Mouse (Mus musculus): ENCODE results near the gene Adssl1. TPM values are rescaled to one million over a fixed set of nuclear protein-coding genes. Genes with fewer than 3 reads are reported as not detected.

Adssl1 gene
- 1.9 TPM for polyA plus RNA-seq (2017; shearing (Covaris generic))

DNA sequence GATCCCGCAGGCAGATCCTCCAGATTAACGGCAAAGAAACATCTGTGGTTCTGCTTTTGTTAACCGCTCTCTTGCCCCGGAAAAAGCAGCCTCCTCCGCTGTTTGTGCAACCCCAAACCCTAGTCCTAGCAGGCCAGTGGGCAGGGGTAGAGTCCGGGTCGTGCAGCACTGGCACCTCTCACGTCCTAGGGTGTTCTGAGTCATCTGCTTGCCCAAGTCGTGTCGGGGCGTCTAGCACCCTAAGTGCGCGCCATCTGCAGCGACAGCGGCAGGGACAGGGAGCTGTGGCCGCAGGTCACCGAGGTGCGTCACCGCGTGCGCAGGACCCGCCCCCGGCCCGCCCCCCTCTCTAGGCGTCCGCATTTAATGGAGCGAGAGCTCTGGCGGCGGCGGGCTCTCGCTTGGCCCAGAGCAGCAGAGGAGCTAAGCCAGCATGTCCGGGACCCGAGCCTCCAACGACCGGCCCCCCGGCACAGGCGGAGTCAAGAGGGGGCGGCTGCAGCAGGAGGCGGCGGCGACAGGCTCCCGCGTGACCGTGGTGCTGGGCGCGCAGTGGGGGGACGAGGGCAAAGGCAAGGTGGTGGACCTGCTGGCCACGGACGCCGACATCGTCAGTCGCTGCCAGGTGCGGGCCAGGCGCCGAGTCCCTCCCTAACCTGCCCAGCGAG, at the start of gene Adssl1:
Gene Adssl1, plus strand, starts transcription at position 360 of the 668 bp plus-strand sequence.

DNA sequence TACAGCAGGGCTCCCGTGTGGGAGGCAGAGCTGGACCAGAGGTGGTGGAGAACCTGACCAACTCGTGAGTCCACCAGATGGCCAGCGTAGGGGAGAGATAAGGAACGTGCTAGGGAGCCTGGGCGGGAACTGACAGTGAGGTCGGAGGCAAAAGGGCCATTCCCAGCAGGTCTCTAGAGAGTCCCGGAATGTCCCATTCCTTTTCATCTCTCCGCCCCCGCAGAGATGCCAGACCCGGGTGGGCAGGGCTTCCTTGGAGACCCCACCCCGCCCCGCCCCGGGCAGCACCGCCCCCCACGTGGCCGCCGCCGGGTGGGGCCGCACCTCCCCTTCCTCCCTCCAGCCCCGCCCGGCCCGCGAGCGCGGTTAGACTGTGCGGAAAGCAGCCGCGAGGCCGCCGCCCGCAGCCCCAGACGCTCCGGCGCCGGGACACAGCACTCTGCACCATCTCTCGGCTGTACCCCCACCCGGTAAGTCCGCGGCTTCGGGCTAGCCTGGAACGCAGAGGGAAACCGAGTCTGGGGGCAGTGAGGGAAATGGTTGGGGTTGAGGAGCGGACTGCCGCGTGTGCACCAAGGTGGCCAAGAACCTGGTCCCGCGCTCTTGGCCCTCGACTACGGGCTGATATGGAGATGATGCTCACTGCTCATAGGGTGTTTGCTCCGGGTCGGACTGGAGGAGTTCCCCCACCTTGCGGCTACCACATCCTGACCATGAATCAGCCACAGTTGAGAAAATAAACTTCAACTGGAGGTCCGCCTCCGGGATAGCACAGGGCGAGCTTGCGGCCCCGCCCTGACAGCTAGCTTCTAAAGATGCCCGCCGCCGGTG, 31.2 kb upstream of the Adssl1 start, which contains the start of gene Inf2:
Gene Inf2, plus strand, starts transcription at position 359 of the 831 bp plus-strand sequence.

GRCm38 (mm10) chr12:112644180-112644854, 24.5 kb downstream of the Adssl1 start, which contains the start of gene Siva1:
Gene Siva1 (plus strand): TSS chr12:112644679.

DNA sequence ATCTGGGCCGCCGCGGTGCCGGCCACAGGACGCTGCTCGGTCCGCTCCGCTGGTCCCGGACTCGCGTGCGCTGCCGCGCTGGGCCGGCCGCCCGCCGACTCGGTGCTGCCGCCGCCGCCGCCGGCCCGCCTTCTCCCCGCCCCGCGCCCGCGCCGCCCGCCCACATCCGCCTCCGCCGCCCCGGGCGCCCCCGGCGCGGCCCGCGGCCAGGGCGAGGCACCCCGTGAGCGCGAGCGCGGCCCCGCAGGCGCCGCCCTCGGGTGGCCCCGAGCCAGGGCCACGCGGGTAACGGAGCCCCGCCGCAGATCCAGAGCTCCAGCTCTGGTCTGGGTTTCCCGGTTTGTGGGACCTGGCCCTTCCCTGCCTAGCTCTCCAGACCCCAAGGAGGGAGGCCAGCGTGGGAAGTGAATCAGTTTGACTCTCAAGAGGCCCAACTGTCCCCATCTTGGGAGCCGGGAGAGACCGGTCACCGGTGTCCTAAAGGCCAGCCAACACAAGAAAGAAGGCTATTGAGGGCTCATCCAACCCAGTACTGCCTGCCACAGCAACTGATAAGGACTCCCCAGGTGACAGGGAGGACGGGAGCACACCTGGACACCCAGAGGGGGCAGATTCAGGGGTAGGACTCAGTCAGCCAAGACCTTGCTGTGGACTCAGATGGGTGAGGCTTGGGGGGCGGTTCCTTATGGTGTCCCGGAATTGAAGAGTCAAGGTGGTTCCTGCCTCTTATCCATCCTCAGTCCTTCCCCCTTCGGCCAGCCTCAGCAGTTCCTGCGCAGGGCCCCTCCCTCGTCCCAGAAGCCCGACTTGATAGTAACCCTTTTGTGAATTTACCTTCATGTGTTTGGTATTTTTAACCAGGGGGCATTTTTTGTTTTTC, 54.5 kb downstream of the Adssl1 start, which contains the start of gene Akt1:
Gene Akt1, minus strand, starts transcription at position 753 of the 880 bp plus-strand sequence.

DNA sequence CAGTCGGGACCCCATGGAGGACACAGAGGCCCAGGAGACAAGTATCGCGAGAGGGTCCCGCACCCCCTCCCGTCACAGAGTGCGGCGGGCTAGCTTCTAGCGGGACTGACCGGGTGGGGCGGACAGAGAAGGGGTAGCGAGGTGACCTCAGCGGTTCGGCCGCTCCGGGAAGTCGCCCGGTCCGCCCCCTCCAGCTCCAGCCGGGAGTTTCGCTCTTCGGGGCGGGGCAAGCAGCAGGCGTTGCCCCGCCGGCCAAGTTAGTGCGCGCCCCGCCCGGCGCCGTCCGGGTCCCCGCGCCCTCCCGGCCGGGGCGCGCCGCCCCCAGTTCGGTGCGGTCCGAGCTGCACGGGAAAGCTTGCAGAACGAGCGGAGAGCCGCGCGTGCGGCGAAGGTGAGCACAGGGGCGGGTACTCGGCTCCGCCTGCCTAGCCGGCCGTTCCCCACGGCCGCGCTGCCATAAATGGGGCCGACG, 58.7 kb downstream of the Adssl1 start, which contains the start of gene Zbtb42:
Gene Zbtb42, plus strand, starts transcription at position 274 of the 472 bp plus-strand sequence.

Other genes with a start within 250 kb of the Adssl1 start
- not detected for gene A530016L24Rik, start 130.6 kb upstream of the Adssl1 start, polyA plus RNA-seq (2017; shearing (Covaris generic))
- gene Tmem179, start 103.3 kb upstream of the Adssl1 start, polyA plus RNA-seq (2017; shearing (Covaris generic)): not detected
- gene Inf2, start 31.3 kb upstream of the Adssl1 start, polyA plus RNA-seq (2017; shearing (Covaris generic)): 12.1 TPM
- gene Siva1, start 24.6 kb downstream of the Adssl1 start, polyA plus RNA-seq (2017; shearing (Covaris generic)): 44.5 TPM
- 8.0 TPM for gene Akt1, start 54.8 kb downstream of the Adssl1 start, polyA plus RNA-seq (2017; shearing (Covaris generic))
- 1.7 TPM for gene Zbtb42, start 58.8 kb downstream of the Adssl1 start, polyA plus RNA-seq (2017; shearing (Covaris generic))
- 2.6 TPM for gene Cep170b, start 100.4 kb downstream of the Adssl1 start, polyA plus RNA-seq (2017; shearing (Covaris generic))
- 5.2 TPM for gene Pld4, start 140.6 kb downstream of the Adssl1 start, polyA plus RNA-seq (2017; shearing (Covaris generic))
- gene Ahnak2, start 182.6 kb downstream of the Adssl1 start, polyA plus RNA-seq (2017; shearing (Covaris generic)): not detected
- not detected for gene Clba1, start 188.9 kb downstream of the Adssl1 start, polyA plus RNA-seq (2017; shearing (Covaris generic))
- gene Cdca4, start 209.4 kb downstream of the Adssl1 start, polyA plus RNA-seq (2017; shearing (Covaris generic)): 89.7 TPM
- gene Gpr132, start 248.2 kb downstream of the Adssl1 start, polyA plus RNA-seq (2017; shearing (Covaris generic)): 32.9 TPM